Mouse (Mus musculus) adrenal gland (tissue): ENCODE measurements around the gene Gm3095.
"Not testable (repeated sequence)": the region's sequence is repeated elsewhere in the genome, so short reads cannot be mapped to it uniquely, and the experiment has no call there.

Experiments used
- intact Hi-C: fragments of 180-260 bp; cut with DNase I; formaldehyde crosslinking; loops from one replicate; pipeline ENCODE4 v1.15.1; 2025
- long read RNA-seq, 2 experiments: library from polyadenylated mRNA; unstranded; transcript quantifications; one replicate each; pipeline ENCODE4 v2.0.0; 2020; ENCODE audit warnings: borderline replicate concordance in 1 of 2; ENCODE audit not compliant: insufficient replicate concordance in 1 of 2

Gm3095 gene
- long read RNA-seq, experiment 1: 0 reads
- long read RNA-seq, experiment 2: 0 reads

- intact Hi-C loops: not testable (repeated sequence)
Measured at GRCm38 (mm10) chr14:3963247-3963646, at the start of gene Gm3095. Gene Gm3095 (plus strand): TSS chr14:3963547.

GRCm38 (mm10) chr14:3931456-3931855, 31.9 kb upstream of the Gm3095 start, which contains the start of gene Gm3029:
Gene Gm3029 (plus strand): TSS chr14:3931756.
- intact Hi-C loops: not testable (repeated sequence)

- intact Hi-C loops: not testable (repeated sequence)
Measured at GRCm38 (mm10) chr14:3998094-3998493, 34.7 kb downstream of the Gm3095 start, which contains the start of gene Gm3099. Gene Gm3099 (plus strand): TSS chr14:3998394.
